Mouse (Mus musculus) gastrocnemius, postnatal 4 days (tissue): Measurements from ENCODE around the gene Max. TPM values are rescaled to one million over a fixed set of nuclear protein-coding genes. Genes with fewer than 3 reads are reported as not detected.

Experiments used
- DNase-seq, 2 experiments: peaks; one replicate each; pipeline ENCODE4 v3.0.0; 2021 to 2022; ENCODE audit warnings: low spot score in 2 of 2, mixed read lengths in 2 of 2
- long read RNA-seq, 2 experiments: library from polyadenylated mRNA; stranded (forward); transcript quantifications; one replicate each; pipeline ENCODE4 v2.0.0; 2021
- total RNA-seq, 2 experiments: library from RNA; stranded (reverse); gene quantifications; 2 replicates each; pipeline ENCODE4 v1.2.3; 2021

Max gene
- total RNA-seq = 10 to 100 TPM; 44.4 to 50.2 TPM
- long read RNA-seq, experiment 1, partial matches to known transcripts = 0 of 3 reads
- long read RNA-seq, experiment 1, other reads (novel, unspliced or antisense) = 2 of 3 reads
- long read RNA-seq, experiment 2, partial matches to known transcripts = 0 of 4 reads
- long read RNA-seq, experiment 2, other reads (novel, unspliced or antisense) = 2 of 4 reads

DNA sequence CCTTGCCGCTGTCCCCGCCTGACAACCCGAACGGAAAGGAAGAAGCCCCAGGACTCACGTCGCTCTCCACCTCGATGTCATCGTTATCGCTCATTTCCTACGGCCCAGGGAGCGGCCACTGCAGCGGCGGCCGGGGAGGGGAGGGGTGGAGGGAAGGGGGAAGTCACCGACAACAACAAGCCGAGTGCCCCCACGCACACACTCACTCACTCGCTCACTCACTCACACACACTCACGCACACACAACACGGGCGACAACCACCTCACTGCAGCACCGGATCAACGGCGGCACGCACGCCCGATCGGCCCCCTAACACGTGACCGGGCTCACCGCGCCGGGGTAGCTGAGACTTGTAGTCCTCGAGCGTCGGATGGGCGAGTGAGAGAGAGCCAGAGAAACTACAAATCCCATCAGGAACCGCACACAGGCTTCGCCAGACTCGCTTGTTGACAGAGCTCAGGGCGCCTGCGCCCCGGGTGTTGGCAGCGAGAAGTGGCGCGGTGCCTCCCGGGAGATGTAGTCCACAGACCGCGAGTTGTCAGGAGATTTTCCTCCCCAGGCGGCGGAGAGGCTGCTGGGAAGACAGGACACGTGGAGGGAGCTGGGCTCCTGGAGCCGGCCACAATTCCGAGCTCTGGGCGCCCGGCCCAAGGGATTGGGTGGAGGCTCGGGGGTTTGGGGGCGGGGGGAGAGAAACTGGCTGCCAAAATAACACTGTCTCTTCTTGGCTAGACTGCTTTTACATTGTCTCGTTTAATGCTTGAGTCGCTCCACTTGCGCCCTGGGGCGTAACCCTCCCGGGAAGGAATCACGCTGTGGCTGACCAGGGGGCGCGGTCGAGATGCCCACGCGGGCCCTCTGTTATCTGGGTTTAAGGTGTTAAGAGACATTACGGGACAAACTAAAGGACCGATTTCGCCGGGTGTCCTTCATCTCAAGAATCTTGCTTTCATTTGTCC is at the start of gene Max:
TSS of gene Max (minus strand) at position 270 of the 960 bp plus-strand sequence.
- peak; percentile 97 to 98 for DNase-seq

DNA sequence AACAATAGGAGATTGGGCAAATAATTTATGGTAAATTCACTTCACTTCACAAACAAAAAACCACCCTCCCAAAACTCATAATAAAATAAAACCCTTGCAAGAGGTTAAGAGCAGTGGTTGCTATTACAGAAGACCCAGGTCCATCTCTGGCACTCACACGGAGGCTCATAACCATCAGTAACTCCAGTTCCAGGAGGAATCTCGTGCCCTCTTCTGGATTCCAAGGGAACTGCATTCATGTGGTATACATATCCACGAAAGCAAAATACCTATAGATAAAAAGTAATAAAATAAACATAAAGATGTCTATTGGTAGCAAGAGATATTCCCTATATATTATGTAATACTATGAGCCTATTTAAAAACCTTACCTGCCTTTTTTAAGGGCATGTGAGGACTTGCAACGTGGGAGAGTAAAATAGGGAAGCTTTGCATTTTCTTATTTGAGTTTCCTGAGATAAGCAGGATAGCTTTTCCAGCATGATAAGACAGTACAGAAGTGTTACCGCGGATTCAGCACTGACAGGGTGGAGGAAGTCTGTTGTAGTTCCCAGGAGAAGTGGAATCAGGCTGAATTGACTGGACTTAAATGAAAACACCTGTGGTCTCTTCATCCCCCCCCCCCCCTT is 49.2 kb upstream of the Max start:
- DNase-seq = no peak

DNA sequence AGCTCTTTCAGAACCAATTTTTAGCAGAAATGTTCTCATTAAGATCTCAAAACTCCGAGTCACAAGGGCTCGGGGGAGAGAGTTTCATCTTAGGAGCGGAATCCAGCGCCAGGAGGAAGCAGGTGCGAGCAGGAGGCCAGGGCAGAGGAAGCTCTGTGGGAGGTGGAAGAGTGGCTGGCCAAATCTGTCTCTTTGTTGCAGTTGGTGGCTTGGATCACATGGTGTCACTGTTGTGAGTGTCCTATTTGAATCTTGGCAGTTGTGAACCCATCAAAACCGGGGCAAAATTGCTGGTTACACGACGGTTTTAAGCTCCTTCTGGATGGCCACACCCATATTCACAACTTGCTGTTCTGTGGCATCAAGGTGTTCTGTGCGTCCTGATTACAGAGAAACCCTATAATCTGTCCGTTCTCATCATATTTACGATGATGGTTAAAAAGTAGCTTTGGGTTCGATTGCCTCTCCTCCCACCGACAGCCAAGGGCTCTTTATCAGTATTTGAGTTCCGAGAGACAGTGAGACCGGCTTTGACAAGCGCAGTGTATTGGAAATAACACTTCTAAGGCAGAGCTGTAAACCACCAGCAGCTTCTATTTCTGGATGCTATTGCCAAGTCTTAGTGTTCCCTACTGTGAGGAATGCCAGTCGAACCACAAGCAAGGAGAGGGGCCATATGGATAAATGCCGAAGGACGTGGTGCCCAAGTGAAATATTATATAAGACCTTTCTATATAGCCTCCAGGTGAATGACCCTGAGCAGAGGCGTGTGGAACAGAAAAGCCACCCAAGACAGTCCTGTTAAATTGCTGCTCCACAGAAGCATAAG is 47.4 kb upstream of the Max start:
- DNase-seq = no peak

DNA sequence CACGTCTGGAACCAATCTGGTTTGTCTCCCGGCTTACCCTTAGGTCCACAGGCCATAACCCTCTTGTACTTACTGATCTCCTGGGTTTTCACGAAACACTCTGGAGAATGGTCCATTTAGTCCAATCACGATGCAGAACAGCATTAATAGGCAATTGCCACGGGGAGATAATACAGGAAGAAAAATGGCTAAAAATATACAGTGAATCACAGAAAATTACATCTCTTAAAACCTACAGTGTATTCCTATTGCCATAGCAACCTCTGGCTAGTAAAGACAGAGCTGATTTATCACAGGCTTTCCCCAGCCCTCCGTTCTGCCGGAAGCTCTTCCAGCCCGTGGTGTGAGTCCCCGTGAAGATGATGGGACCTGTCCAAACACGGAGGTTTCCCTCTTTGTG is 42.9 kb upstream of the Max start:
- DNase-seq = no peak

DNA sequence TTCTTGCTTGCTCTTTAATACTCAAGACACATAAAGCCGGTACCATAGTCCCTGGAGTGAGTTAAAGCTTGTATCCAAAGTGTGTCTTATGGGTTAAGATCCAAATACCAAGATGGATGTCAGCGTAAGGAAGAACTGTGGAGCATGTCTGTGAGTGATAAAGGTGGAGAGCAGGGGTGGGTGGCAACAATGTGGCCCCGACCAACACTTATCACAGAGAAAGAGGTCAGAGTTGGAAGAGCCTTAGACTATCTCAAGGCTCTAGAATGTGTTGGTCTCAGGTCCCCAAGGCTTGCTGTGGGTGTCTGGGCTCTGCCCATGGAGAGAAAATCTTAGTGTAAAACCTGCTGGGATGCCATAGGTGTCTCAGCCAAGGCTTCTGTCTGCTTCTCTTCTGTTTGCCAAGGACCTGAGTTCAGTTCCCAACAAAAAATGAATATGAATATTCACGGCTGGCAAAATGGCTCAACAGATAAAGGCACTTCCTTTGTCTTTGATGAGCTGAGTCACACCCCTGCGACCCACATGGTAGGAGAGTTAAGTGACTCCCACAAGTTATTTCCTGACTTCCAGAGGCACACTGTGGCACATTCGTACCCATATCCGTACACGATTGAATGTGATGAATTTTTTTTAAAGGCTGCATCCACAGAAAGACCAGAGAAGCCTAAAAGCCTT is 40.7 kb upstream of the Max start:
- no peak for DNase-seq

DNA sequence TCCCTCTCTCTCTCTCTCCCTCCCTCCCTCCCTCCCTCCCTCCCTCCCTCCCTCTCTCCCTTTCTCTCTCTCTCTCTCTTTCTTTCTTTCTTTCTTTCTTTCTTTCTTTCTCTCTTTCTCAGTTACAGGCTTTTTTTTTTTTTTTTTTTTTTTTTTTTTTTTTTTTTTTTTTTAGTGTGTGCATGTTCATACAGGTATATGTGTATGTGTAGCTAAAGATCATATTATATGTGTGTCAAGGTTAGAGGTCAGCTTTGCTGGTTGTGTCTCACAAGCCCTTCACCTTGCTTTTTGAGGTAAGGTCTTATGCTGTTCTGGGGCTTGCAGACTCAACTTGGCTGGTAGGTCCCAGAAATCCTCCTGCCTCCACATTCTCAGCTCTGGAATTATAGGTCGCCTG is 39.3 kb upstream of the Max start:
- no peak for DNase-seq

DNA sequence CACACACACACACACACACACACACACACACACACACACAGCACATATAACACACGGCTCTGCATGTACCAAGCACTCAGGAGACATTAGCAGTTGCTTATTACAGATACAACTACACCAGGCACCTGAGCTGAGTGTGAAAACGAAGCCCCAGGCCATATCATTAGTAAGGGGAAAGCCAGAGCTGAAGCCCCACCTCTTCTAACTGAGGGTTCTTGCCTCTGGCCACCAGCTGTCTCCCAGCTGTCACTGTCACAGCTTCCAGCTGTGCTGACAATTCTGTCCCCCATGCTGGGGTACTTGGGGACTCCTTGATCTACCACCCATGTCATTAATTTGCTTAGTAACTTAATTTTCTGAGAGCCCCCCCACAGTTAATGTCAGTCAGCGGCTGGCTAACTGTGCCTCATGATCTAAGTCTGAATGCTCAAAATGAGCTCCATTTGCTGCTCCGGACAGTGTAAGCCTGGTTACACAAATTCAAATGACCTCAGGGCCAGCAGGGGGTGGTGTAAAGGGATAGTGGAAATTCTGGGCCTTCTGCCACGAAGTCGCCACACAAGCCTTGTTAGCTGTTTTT is 38.8 kb upstream of the Max start:
- DNase-seq = peak in 1 of 2 experiments; percentile 53

DNA sequence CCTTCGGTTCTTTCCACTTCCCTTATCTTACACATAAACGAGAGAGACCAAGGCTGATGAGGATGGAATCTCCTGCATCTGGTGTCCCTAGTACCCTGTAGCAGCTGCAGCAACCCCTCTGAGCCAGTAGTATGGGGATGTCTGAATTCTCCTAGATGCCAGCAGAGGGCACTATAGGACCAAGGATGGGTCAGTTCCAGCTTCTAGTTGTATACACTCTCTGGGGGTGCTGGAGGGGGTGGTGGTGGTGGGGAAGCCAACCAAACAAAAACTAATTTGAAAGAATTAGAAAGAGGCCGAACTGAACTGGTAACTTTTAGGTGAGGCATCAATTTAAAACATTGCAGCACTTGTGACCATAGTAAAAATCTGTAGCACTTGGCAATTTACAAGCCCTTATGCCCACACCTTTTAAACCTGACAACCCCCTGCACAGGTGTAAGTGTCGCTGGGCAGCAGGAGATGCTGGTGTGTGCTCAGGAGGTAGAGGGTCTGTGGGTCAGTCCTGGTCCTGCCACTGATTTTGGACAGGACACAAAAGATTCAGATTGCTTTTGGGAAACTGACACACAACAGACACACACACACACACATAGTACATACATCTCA is 38.2 kb upstream of the Max start:
- DNase-seq = peak in 1 of 2 experiments; percentile 52

DNA sequence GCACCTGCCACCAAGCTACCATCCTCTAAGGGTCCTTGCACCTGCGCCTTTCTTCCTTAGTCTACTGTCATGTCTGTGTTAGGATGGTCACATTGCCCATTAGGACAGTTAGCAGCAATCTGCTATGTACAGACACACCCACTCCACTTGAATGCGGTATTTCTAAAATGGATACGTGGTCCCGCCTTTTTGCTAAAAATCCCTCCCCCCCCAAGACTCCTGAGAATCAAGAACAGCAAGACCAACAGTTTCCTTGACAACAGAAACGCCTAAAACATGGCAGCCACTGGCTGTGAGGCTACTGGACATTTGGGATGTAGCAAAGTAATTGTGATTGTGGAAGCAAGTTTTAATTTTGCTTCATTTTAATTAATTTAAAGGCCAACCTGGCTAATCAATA is 32.8 kb upstream of the Max start:
- no peak for DNase-seq

DNA sequence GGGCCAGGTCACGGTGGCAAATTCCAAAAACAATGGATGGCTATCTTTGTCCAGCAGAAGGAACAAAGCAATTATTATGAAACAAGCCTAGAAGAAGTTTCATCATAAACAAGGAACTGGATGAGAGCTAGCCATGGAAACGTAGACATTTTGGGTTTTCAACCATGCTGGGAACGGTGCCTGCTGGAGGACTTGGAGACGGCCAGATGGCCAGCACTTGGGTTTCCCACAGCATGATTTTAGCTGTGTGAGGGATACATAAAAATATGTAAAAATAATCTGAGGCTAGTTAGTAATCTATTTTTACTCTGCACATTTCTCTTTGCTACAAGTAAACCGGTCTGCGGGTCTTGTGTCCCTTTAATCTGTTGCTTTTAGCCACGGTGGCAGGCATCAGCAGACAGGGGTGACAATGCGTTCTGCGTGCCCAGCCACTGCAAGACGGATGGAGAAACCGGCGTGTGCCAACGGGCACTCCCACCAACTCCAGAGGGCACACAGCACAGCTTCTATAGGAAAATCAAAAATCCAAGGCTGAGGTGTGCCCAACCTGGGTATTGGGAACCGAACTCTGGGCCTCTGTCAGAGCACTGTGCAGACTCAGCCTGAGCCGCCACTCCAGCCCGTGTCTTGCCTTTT is 31.0 kb upstream of the Max start:
- DNase-seq = peak in 1 of 2 experiments; percentile 16

DNA sequence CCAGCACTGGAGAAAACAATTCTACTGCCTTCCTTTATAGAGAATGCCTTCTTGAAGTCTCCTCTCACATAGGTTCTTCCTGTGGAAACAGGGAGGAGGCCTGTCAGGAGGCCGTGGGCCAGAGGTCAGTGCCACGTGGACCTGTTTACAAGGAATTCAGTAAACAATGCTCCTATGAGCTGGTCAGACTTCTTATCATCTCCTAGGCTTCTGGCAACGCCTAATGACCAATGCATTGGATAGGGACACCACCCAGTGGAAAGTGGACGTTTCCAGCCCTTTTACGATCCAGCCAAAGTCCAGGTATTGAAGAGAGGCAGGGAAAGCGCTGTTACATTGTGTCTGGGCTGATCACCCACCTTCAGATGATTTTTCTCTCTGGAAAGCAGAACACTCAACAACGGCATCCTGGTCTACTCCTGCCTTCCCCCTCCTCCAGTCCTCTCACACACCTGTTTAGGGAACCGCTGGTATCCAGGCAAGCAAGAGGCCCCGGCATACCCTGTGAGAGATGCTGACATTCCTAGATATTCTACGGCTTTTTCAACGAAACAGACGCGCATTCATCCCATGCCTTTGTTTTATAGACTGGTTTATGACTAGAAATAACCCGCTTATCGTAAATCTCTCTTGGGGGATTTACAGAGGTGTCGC is 20.9 kb upstream of the Max start:
- DNase-seq = no peak

DNA sequence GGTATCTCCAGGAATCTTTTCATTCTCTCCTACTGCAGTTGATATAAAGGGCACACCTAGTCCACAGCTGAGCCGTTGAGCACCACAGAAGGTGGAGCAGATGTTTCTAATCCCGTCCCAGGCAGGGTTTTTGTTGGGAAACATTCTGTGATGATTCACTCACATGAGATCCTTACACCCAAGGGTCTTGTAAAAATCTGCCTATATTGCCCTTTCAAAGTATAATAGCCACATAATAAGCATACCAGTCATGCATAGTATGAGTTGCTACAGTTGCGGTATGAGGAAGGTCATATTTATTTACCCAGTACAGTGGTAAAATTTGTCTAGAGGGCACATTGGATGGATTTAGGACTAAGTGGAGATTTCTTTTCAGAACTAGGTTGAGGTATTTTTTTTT is 17.5 kb upstream of the Max start:
- no peak for DNase-seq

DNA sequence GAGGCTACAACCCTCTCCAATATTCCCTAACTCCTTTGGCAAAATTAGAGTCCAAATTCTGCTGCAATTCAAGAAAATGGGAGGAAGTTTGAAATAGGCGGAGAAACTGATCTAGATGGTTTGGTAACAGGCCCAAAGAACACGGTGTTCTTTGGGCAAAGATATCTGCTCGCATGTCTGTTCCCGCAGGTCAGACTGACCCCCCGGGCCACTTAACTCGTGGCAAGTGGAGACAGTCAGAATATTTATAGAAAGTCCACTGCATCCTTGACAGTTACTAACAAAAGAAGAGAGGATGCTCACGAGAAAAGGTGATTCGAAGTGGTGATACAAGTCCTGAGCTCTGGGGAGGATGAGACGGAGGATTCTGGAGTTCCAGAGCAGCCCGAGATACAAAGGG is 10.7 kb upstream of the Max start:
- no peak for DNase-seq

DNA sequence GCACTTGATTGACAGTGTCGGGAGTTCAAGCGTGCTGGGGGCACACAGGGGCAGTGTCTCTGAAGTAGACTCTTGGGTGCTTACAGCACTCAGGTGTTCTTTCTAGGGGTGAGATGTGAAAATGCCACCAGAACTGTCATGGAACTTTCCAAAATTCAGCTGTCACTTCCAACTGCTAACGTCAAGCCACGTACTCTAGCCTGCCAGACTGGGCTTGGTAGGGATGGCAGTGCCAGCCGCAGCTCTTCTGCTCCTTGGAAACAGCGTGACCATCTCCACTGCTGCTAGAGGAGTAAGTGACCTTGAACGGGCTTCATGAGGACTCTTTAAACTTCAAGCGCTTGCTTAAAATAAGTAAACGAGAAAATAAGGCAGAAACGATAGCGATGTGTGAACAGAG is 10.2 kb upstream of the Max start:
- DNase-seq = no peak

DNA sequence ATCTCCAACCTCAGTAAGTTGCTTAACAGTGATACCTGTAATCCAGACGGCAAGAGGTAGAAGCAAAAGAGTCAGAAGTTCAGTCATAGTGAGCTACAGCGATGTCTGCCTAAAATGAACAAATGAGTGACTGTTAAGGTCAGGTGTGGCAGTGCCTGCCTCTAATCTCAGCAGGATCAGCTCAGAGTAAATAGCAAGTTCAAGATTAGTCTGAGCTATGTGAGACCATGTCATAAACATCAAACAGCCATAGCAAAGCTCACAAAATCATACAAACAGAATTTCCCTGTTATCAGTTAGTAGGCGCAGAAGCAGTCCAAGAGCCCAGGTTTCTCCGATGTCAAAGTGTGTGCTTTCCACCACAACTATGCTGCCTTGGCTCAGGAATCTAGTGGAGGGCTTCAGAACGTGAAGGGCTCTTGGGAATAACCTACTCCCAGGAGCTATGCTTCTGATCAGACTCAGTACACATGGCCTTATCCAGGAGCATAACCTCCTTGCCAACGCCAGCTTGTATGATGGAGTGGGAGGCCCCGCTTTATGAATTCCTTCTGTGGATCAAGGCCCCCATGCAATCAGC is 9.7 kb upstream of the Max start:
- DNase-seq = no peak

DNA sequence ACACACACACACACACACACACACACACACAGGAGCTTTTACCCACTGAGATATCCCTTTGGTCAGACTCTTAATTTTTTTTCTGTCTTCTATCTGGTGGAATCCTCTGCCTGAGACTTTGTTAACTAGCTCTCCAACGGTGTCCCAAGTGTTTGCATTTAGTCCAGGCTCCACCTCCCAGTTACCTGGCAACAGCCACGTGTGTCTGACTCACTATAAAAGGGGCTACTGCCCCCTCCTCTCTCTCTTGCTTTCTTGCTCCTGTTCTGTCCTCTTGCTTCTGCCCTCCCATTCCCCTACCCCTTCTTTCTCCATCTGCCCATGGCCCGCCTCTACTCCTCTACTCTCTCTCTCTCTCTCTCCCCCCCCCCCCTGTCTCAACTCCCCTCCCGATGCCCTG is 3.9 kb upstream of the Max start:
- no peak for DNase-seq

DNA sequence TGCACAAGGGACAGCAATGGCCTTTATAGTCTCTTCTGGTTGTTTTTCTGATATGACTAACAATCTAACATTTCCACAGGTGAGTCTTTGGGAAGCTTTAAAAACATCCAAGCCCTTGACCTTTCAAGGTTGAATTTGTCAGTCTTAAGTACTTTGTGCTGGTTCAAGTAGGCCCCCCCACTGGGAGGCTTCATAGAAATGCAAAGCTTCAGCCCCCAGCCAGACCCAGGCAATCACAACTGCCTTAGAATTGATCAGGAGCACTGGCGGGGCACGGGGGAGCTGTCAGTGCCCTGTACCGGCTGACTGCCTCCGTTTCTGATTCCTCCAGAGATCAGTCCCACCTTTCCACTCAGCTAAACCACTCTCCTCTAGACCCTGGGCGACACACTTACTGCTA is 3.1 kb upstream of the Max start:
- DNase-seq = no peak
